Mouse (Mus musculus): Measurements from ENCODE around the gene Plpp6. TPM values are rescaled to one million over a fixed set of nuclear protein-coding genes. Genes with fewer than 3 reads are reported as not detected.
"Not testable (repeated sequence)": the region's sequence is repeated elsewhere in the genome, so short reads cannot be mapped to it uniquely, and the experiment has no call there.

Plpp6 gene
- polyA plus RNA-seq, 1 experiment from 2014 or later = 8.5 TPM

- no peak for DNase-seq (ENCODE audit: low spot score)
Observed at GRCm38 (mm10) chr19:28982617-28983016, 18.9 kb downstream of the Plpp6 start.

GRCm38 (mm10) chr19:28989515-28989914 lies 25.8 kb downstream of the Plpp6 start:
- DNase-seq (ENCODE audit: low spot score) = no peak

- peak; percentile 92 for DNase-seq (ENCODE audit: low spot score)
Observed at GRCm38 (mm10) chr19:28990194-28990589, 26.4 kb downstream of the Plpp6 start, which contains the start of gene Cdc37l1. Gene Cdc37l1, plus strand, starts transcription at chr19:28990352.

- no peak for DNase-seq (ENCODE audit: low spot score)
Observed at GRCm38 (mm10) chr19:28990590-28991221, 27.0 kb downstream of the Plpp6 start.

- DNase-seq (ENCODE audit: low spot score) = no peak
Observed at GRCm38 (mm10) chr19:28991391-28991790, 27.6 kb downstream of the Plpp6 start.

GRCm38 (mm10) chr19:28994870-28995269 lies 31.1 kb downstream of the Plpp6 start:
- no peak for DNase-seq (ENCODE audit: low spot score)

- DNase-seq (ENCODE audit: low spot score) = no peak
Observed at GRCm38 (mm10) chr19:28995366-28995765, 31.6 kb downstream of the Plpp6 start.

GRCm38 (mm10) chr19:28997976-28998630 lies 34.4 kb downstream of the Plpp6 start:
- DNase-seq (ENCODE audit: low spot score) = no peak

- not testable (repeated sequence) for DNase-seq (ENCODE audit: low spot score)
Observed at GRCm38 (mm10) chr19:29000321-29000720, 36.6 kb downstream of the Plpp6 start.

- no peak for DNase-seq (ENCODE audit: low spot score)
Observed at GRCm38 (mm10) chr19:29008069-29008706, 44.4 kb downstream of the Plpp6 start.

GRCm38 (mm10) chr19:29009046-29009445 lies 45.3 kb downstream of the Plpp6 start:
- no peak for DNase-seq (ENCODE audit: low spot score)

- no peak for DNase-seq (ENCODE audit: low spot score)
Observed at GRCm38 (mm10) chr19:29011355-29011990, 47.7 kb downstream of the Plpp6 start.

- DNase-seq (ENCODE audit: low spot score) = no peak
Observed at GRCm38 (mm10) chr19:29014466-29015055, 50.8 kb downstream of the Plpp6 start.

GRCm38 (mm10) chr19:29015410-29016203 lies 51.9 kb downstream of the Plpp6 start:
- DNase-seq (ENCODE audit: low spot score) = no peak

- DNase-seq (ENCODE audit: low spot score) = no peak
Observed at GRCm38 (mm10) chr19:29016204-29016765, 52.5 kb downstream of the Plpp6 start.

Other genes starting within 250 kb of the Plpp6 start
- 0.06 and 0.17 TPM in 2 replicates for gene Slc1a1, start 128.9 kb upstream of the Plpp6 start, polyA plus RNA-seq (2015; fragmentation: Nextera tagmentation; extraction: Ambion mirVana)
- gene 4430402I18Rik, start 3.8 kb downstream of the Plpp6 start, polyA plus RNA-seq (2015; fragmentation: Nextera tagmentation; extraction: Ambion mirVana) = 0.42 and 0.83 TPM in 2 replicates
- gene Cdc37l1, start 26.4 kb downstream of the Plpp6 start, polyA plus RNA-seq (2015; fragmentation: Nextera tagmentation; extraction: Ambion mirVana) = 27.2 and 32.2 TPM in 2 replicates
- 56.1 and 59.4 TPM in 2 replicates for gene Ak3, start 84.0 kb downstream of the Plpp6 start, polyA plus RNA-seq (2015; fragmentation: Nextera tagmentation; extraction: Ambion mirVana)
- 49.5 and 52.2 TPM in 2 replicates for gene Rcl1, start 137.4 kb downstream of the Plpp6 start, polyA plus RNA-seq (2015; fragmentation: Nextera tagmentation; extraction: Ambion mirVana)

Measured in thymus, postnatal 0 days (tissue).